Mouse (Mus musculus): Measurements from ENCODE around the gene Arhgdib.

The Arhgdib gene

GRCm38 (mm10) chr6:136950171-136950570, 8.5 kb upstream of the Arhgdib start:
- DNase-seq (ENCODE audit: low read depth), result no peak

- no peak for DNase-seq (ENCODE audit: low read depth)
These were observed 6.0 kb upstream of the Arhgdib start for GRCm38 (mm10) chr6:136947716-136948115.

- no peak for DNase-seq (ENCODE audit: low read depth)
These were observed 5.2 kb upstream of the Arhgdib start for GRCm38 (mm10) chr6:136946943-136947342.

- no peak for DNase-seq (ENCODE audit: low read depth)
These were observed 4.5 kb upstream of the Arhgdib start for GRCm38 (mm10) chr6:136946241-136946640.

- no peak for DNase-seq (ENCODE audit: low read depth)
These were observed 2.8 kb upstream of the Arhgdib start for GRCm38 (mm10) chr6:136944511-136944910.

- DNase-seq (ENCODE audit: low read depth), result peak; percentile 77
These were observed 1.7 kb upstream of the Arhgdib start for GRCm38 (mm10) chr6:136943392-136943791.

GRCm38 (mm10) chr6:136942280-136942679, 581 bp upstream of the Arhgdib start:
- DNase-seq (ENCODE audit: low read depth), result no peak

- DNase-seq (ENCODE audit: low read depth), result peak; percentile 81
These were observed 1.3 kb downstream of the Arhgdib start for GRCm38 (mm10) chr6:136940188-136940960.

GRCm38 (mm10) chr6:136939326-136940187, 2.1 kb downstream of the Arhgdib start:
- peak; percentile 80 for DNase-seq (ENCODE audit: low read depth)

- peak; percentile 84 for DNase-seq (ENCODE audit: low read depth)
These were observed 3.2 kb downstream of the Arhgdib start for GRCm38 (mm10) chr6:136938331-136939126.

GRCm38 (mm10) chr6:136937117-136937516, 4.6 kb downstream of the Arhgdib start:
- no peak for DNase-seq (ENCODE audit: low read depth)

GRCm38 (mm10) chr6:136936361-136936760, 5.3 kb downstream of the Arhgdib start:
- no peak for DNase-seq (ENCODE audit: low read depth)

- DNase-seq (ENCODE audit: low read depth), result peak; percentile 56
These were observed 6.5 kb downstream of the Arhgdib start for GRCm38 (mm10) chr6:136935233-136935632.

- no peak for DNase-seq (ENCODE audit: low read depth)
These were observed 7.6 kb downstream of the Arhgdib start for GRCm38 (mm10) chr6:136934068-136934467.

GRCm38 (mm10) chr6:136931246-136931645, 10.5 kb downstream of the Arhgdib start:
- no peak for DNase-seq (ENCODE audit: low read depth)

GRCm38 (mm10) chr6:136930677-136931076, 11.0 kb downstream of the Arhgdib start:
- peak; percentile 97 for DNase-seq (ENCODE audit: low read depth)

- no peak for DNase-seq (ENCODE audit: low read depth)
These were observed 14.1 kb downstream of the Arhgdib start for GRCm38 (mm10) chr6:136927626-136928025.

GRCm38 (mm10) chr6:136925049-136925448, 16.6 kb downstream of the Arhgdib start:
- no peak for DNase-seq (ENCODE audit: low read depth)

- DNase-seq (ENCODE audit: low read depth), result no peak
These were observed 18.2 kb downstream of the Arhgdib start, which contains the start of gene Pde6h for GRCm38 (mm10) chr6:136923532-136923931. Gene Pde6h (plus strand): TSS chr6:136923832.

GRCm38 (mm10) chr6:136922871-136923270, 18.8 kb downstream of the Arhgdib start:
- DNase-seq (ENCODE audit: low read depth), result no peak

- no peak for DNase-seq (ENCODE audit: low read depth)
These were observed 19.6 kb downstream of the Arhgdib start, which contains the start of gene Erp27 for GRCm38 (mm10) chr6:136922080-136922479. Gene Erp27 (minus strand): TSS chr6:136922180.

GRCm38 (mm10) chr6:136921601-136922000, 20.1 kb downstream of the Arhgdib start:
- DNase-seq (ENCODE audit: low read depth), result no peak
